Mouse (Mus musculus) left cerebral cortex, adult 11 months (tissue): ENCODE results near the gene Rras.

Source experiments
- DNase-seq: peaks from one replicate; pipeline ENCODE4 v3.0.0; 2022; ENCODE audit warnings: low spot score

The Rras gene

DNA sequence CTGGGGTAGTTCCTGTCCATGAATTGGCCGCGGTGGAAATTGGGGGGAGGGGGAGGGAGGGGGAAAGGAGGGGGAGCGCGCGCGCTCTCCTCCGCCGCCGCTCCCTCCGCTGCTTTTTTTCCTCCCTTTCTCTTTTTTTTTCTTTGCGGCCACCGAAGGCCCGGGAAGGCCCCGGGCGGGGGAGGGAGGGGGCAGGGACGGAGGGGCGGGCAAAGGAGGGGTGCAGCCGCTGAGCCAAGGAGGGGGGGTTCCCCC lies 35.0 kb downstream of the Rras start, which contains the start of gene Prr12:
Gene Prr12 (minus strand): TSS at position 20 of the 255 bp plus-strand sequence.
- DNase-seq = no peak

DNA sequence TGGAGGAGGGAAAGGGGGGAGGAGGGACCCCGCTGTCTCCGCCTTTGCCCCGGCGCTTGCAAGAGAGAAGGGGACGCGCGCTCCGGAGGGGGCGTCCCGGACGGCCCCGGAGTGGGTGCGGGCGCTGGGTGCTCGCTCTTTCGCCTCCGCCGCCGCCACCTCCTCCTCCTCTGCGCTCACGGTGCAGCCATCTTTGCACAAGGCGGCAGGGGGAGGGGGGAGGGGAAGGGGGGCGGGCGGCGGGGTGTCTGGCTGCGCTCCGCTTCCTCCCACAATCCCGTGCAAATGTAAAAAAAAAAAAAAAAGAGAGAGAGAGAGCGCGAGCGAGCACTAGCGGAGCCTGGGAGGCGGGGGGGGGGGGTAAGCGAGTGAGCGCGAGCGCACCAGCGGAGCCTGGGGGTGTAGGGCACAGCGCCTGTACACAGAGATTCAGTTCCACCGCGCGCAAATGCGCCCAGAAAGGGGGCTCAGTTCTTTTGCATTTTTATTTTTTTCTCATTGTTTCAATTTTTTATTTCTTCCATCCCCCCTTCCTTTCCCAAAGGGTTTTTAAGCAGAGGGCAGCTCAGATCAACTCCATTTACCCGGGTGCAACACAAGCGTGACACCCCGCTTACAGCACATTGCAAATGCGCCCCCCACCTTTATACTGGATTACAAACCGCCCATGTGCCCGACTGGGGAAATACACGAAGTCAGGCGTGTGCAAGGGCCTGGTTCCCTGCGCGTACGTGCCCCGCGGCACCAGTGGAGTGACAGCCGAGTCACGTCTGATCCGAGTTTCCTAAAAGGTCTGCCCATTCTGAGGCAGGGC lies 35.6 kb downstream of the Rras start:
- peak; percentile 52 for DNase-seq

DNA sequence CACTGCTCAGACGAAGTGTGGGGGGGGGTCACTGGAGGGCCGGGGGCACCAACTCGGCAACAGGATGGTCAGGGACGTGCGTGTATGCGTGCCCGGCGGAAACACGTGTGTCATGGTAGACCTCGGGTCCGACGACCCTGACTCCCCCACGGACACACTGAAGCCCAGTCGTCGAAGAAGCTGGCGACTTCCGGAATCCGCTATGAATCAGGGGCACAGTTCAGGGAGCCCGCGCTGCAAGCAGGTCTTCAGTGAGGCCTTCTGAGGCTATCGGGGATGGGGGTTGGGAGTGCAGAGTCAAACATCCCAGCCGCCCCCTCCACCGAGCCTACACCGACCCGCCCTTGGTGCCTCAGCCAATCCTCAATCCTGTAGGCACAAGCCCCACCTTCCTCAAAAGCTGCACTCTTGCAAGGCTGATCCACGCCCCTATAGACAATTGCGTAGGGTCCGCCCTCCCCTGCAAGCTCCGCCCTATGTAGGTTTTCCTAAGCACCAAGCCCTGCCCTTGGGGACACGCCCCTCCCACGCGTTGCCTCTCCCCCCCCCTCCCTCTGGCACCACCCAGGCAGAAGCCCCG lies 36.3 kb downstream of the Rras start:
- DNase-seq = peak; percentile 96

DNA sequence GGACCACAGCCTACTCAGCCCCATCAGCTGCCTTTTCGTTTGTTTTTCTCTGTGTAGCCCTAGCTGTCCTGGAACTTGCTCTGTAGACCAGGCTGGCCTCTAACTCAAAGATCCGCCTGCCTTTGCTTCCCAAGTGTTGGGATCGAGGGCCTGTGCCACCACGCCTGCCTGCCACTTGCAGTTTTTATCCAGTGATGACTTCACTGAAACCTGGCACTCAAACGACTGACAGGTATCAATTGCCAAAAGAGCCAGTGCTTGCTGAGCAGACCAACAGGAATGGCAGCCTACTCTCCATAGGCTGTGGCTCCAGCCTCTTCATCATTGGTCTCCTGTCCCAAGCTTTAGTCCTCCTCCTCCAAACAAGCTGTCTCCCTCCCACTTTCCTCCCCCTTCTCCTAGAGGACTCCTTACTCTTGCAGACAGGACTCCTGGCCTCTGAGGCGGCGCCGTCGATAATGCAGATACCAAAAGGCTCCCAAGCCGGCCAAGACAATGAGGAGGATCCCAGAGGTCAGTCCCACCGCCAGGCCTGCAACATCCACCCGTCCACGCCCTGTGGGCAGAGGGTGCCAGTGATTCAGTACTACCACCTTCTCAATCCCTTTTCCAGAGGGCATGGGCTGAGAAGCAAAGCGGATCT lies 38.7 kb downstream of the Rras start:
- DNase-seq = no peak

DNA sequence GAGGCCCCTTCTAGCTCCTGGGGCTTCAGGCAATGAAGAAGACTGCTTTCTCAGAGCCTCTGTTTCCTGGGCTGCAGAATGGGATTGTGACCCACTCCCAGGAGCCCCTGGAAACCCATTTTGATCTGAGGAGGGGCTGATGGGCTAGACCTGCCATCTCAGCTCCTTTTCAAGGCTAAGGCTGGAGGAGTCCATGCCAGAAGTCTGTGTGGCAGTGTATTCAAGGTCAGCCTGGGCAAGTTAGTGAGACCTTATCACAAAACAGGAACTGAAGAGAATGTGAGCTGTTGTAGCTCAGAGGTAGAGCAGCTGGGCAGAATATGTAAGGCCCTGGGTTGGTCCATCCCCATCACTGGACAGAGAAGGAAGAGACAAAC lies 39.2 kb downstream of the Rras start:
- DNase-seq = no peak

GRCm38 (mm10) chr7:45058607-45059571 lies 41.1 kb downstream of the Rras start:
- no peak for DNase-seq

- DNase-seq = no peak
Observed at GRCm38 (mm10) chr7:45060632-45061122, 42.9 kb downstream of the Rras start.

- DNase-seq = no peak
Observed at GRCm38 (mm10) chr7:45061532-45062075, 43.8 kb downstream of the Rras start.

DNA sequence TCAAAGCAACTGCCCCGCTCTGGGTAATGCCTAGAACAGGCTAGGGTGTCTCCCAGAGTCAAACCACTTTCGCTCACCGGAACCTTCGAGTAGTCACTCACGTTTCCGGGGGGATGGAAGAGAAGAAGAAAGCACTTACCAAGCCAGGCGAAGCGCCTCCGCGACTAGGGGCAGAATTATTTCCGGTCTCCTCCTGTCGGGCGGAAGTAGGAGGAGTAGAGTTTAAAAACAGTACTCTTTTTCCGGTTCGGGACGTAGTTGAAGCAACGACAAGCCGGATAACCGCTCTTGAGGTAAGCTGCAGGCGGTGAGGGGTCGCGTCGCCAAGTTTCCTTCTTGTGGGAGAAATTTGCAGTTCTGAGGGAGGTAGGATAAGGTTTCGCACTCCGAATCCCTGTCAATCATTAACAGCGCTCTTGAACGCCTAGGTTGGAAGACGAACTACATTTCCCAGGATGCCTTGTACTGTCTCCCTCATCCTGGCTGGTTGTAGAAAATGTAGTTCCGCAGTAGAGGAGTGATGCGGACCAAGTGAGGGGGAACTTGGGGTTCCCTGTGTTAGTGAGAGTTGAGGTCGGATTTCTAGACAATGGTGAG lies 44.6 kb downstream of the Rras start, which contains the start of the genes Nosip and Prrg2:
Gene Nosip (plus strand): TSS at position 191 of the 597 bp plus-strand sequence.
Gene Prrg2 (minus strand): TSS at position 439 of the 597 bp plus-strand sequence.
- DNase-seq = peak; percentile 91

GRCm38 (mm10) chr7:45067190-45067999 lies 49.6 kb downstream of the Rras start:
- no peak for DNase-seq

DNA sequence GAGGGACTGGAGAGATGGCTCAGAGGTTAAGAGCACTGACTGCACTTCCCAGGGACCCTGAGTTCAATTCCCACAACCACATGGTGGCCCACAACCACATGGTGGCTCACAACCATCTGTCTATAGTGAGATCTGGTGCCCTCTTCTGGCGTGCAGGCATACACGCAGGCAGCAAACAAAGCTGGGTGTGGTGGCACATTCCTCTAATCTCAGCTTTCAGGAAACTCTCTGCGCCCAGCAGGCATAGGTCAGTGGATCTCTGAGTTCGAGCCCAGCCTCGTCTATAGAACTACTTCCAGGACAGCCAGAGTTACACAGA lies 50.2 kb downstream of the Rras start:
- no peak for DNase-seq

DNA sequence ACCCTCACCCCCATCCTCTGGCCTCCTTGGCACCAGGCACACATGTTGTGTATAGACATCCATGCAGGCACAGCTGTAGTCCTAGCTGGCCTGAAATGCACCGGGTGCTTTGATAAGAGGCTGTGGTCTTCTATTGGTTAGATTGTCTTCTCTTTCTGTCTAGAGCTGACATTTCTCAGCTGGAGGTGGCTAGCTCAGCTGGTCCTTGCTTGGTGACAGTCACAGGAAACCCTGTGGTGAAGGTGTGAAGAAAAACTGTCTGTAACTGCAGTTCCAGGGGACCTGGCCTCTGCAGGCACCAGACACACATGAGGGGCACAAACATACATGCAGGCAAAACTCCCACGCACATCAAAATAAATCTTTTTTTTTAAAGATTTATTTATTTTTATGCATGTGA lies 51.9 kb downstream of the Rras start:
- no peak for DNase-seq
